Mouse (Mus musculus) intestine, embryonic 14.5 days (tissue): ENCODE measurements around the gene Dnajc6. TPM values are rescaled to one million over a fixed set of nuclear protein-coding genes. Genes with fewer than 3 reads are reported as not detected.
A peak's percentile ranks its signal among the peaks of the same experiment; 100 is the strongest.

ENCODE experiments used
- ATAC-seq: fragments of 200-750 bp; cut with Nextera tagmentation; replicated peaks from 2 replicates; pipeline ENCODE4 v1.8.0; 2017; ENCODE audit warnings: low read depth, moderate number of reproducible peaks, moderate TSS enrichment, moderate library complexity; ENCODE audit not compliant: low FRiP score, low TSS enrichment
- DNase-seq: peaks from one replicate; pipeline ENCODE4 v3.0.0-alpha.2; 2018; ENCODE audit warnings: low spot score
- H3K27ac ChIP-seq: fragments of 300-500 bp; sonication (generic); 2 replicates; pipeline ENCODE4 v1.5.1; 2014; ENCODE audit warnings: low read depth, mild to moderate bottlenecking, control low read depth
- H3K27me3 ChIP-seq: fragments of 300-500 bp; sonication (generic); replicated peaks from 2 replicates; pipeline ENCODE4 v1.6.1; 2014; ENCODE audit warnings: low read length, control low read depth; ENCODE audit not compliant: control insufficient read depth, insufficient read depth
- H3K36me3 ChIP-seq: fragments of 300-500 bp; sonication (generic); 2 replicates; pipeline ENCODE4 v1.6.1; 2014; ENCODE audit warnings: low read length, control low read depth; ENCODE audit not compliant: control insufficient read depth, insufficient read depth
- H3K4me1 ChIP-seq: fragments of 300-500 bp; sonication (generic); replicated peaks from 2 replicates; pipeline ENCODE4 v1.6.1; 2014; ENCODE audit warnings: low read length, control low read depth, mixed read lengths; ENCODE audit not compliant: control insufficient read depth, insufficient read depth
- H3K4me2 ChIP-seq: fragments of 300-500 bp; sonication (generic); 2 replicates; pipeline ENCODE4 v1.6.1; 2014; ENCODE audit warnings: low read length
- H3K4me3 ChIP-seq: fragments of 300-500 bp; sonication (generic); 2 replicates; pipeline ENCODE4 v1.5.1; 2014; ENCODE audit warnings: low read depth, low read length, control low read depth, mixed read lengths
- H3K9ac ChIP-seq: fragments of 300-500 bp; sonication (generic); 2 replicates; pipeline ENCODE4 v1.6.1; 2014; ENCODE audit warnings: mild to moderate bottlenecking, low read length
- H3K9me3 ChIP-seq: fragments of 300-500 bp; sonication (generic); 2 replicates; pipeline ENCODE4 v1.6.1; 2016; ENCODE audit warnings: low read length, control low read depth; ENCODE audit not compliant: control insufficient read depth
- WGBS: fragments of 180-500 bp; shearing (Covaris S2); extraction: QIAGEN DNeasy Blood & Tissue Kit; methylation state at CpG from one replicate; pipeline ENCODE4 v1.1.7; 2014; 5-methylcytosine and 5-hydroxymethylcytosine counted together
- polyA plus RNA-seq: library from polyadenylated mRNA; unstranded; fragments of >200 nt; fragmentation: Nextera tagmentation; extraction: Ambion mirVana; gene quantifications from 2 replicates; pipeline ENCODE4 v1.2.1, GENCODE M21; 2014

The Dnajc6 gene
- polyA plus RNA-seq, 1 experiment from 2014 or later: 1.5 TPM

GRCm38 (mm10) chr4:101508851-101509577 is 12.6 kb downstream of the Dnajc6 start:
- Histone ChIP-seq H3K4me1 (no peaks in the 10 kb centered on the region; the same call in 1 of the 2 replicates), H3K4me3 (peak overlapping the region; percentile 32), H3K27ac (no peak overlapping the region), H3K9ac (no peak overlapping the region), H3K36me3 (no peaks in the 10 kb centered on the region), H3K9me3 (no peaks in the 10 kb centered on the region), H3K4me2 (peak overlapping the region; percentile 60), H3K27me3 (peaks cover 14% of the 10 kb centered on the region)
- ATAC-seq (peak; percentile 64), DNase-seq (peak; percentile 64)
- 7% methylated on average over 30 of the region's 30 CpGs for WGBS

GRCm38 (mm10) chr4:101510111-101510903 is 13.9 kb downstream of the Dnajc6 start:
- H3K9ac ChIP-seq: no peak overlapping the region
- H3K27ac ChIP-seq: no peak overlapping the region
- no peak overlapping the region for H3K4me2 ChIP-seq
- H3K4me1 ChIP-seq: no peaks in the 10 kb centered on the region; the same call in 1 of the 2 replicates
- H3K36me3 ChIP-seq: no peaks in the 10 kb centered on the region
- WGBS: 78% methylated on average over 8 of the region's 8 CpGs
- peaks cover 14% of the 10 kb centered on the region for H3K27me3 ChIP-seq
- DNase-seq (no peak), ATAC-seq (no peak)
- no peak overlapping the region for H3K4me3 ChIP-seq
- no peaks in the 10 kb centered on the region for H3K9me3 ChIP-seq

- H3K4me2 ChIP-seq: no peak overlapping the region
- no peak overlapping the region for H3K9ac ChIP-seq
- H3K9me3 ChIP-seq: no peaks in the 10 kb centered on the region
- no peak overlapping the region for H3K27ac ChIP-seq
- peaks cover 14% of the 10 kb centered on the region for H3K27me3 ChIP-seq
- H3K4me1 ChIP-seq: no peaks in the 10 kb centered on the region; the same call in 1 of the 2 replicates
- no peak for DNase-seq
- 59% methylated on average over 5 of the region's 5 CpGs for WGBS
- no peak for ATAC-seq
- no peak overlapping the region for H3K4me3 ChIP-seq
- no peaks in the 10 kb centered on the region for H3K36me3 ChIP-seq
Observed at GRCm38 (mm10) chr4:101510904-101511210, 14.4 kb downstream of the Dnajc6 start.

GRCm38 (mm10) chr4:101511768-101512521 is 15.5 kb downstream of the Dnajc6 start:
- Histone ChIP-seq H3K4me3 (no peak overlapping the region), H3K4me2 (no peak overlapping the region), H3K9ac (no peak overlapping the region), H3K36me3 (no peaks in the 10 kb centered on the region), H3K27me3 (peaks cover 13% of the 10 kb centered on the region), H3K27ac (no peak overlapping the region), H3K4me1 (no peaks in the 10 kb centered on the region; the same call in 1 of the 2 replicates), H3K9me3 (no peaks in the 10 kb centered on the region)
- ATAC-seq: no peak
- no peak for DNase-seq
- 87% methylated on average over 5 of the region's 5 CpGs for WGBS

GRCm38 (mm10) chr4:101513251-101513650 is 16.8 kb downstream of the Dnajc6 start:
- Histone ChIP-seq H3K36me3 (no peaks in the 10 kb centered on the region), H3K9ac (no peak overlapping the region), H3K27me3 (peaks cover 11% of the 10 kb centered on the region), H3K9me3 (no peaks in the 10 kb centered on the region), H3K4me1 (no peaks in the 10 kb centered on the region; the same call in 1 of the 2 replicates), H3K4me2 (no peak overlapping the region), H3K27ac (no peak overlapping the region), H3K4me3 (no peak overlapping the region)
- DNase-seq: no peak
- no peak for ATAC-seq
- WGBS: 90% methylated on average over 3 of the region's 3 CpGs

- Histone ChIP-seq H3K4me2 (no peak overlapping the region), H3K9me3 (no peaks in the 10 kb centered on the region), H3K4me1 (no peaks in the 10 kb centered on the region), H3K36me3 (no peaks in the 10 kb centered on the region), H3K9ac (no peak overlapping the region), H3K27me3 (no peaks in the 10 kb centered on the region), H3K27ac (no peak overlapping the region), H3K4me3 (no peak overlapping the region)
- no peak for DNase-seq
- WGBS: 95% methylated on average over 14 of the region's 14 CpGs
- no peak for ATAC-seq
Observed at GRCm38 (mm10) chr4:101515853-101516252, 19.4 kb downstream of the Dnajc6 start.

GRCm38 (mm10) chr4:101516434-101517168 is 20.2 kb downstream of the Dnajc6 start:
- 81% methylated on average over 17 of the region's 17 CpGs for WGBS
- Histone ChIP-seq H3K27me3 (no peaks in the 10 kb centered on the region), H3K36me3 (no peaks in the 10 kb centered on the region), H3K9ac (no peak overlapping the region), H3K4me1 (no peaks in the 10 kb centered on the region), H3K27ac (no peak overlapping the region), H3K4me2 (no peak overlapping the region), H3K9me3 (no peaks in the 10 kb centered on the region), H3K4me3 (no peak overlapping the region)
- DNase-seq (no peak), ATAC-seq (no peak)

- Histone ChIP-seq H3K4me1 (no peaks in the 10 kb centered on the region), H3K27me3 (no peaks in the 10 kb centered on the region), H3K4me3 (no peak overlapping the region), H3K9me3 (no peaks in the 10 kb centered on the region), H3K4me2 (no peak overlapping the region), H3K27ac (no peak overlapping the region), H3K9ac (no peak overlapping the region), H3K36me3 (no peaks in the 10 kb centered on the region)
- no peak for DNase-seq
- 86% methylated on average over 4 of the region's 4 CpGs for WGBS
- no peak for ATAC-seq
Observed at GRCm38 (mm10) chr4:101531901-101532300, 35.5 kb downstream of the Dnajc6 start.
